Mouse (Mus musculus) MEL (cell line): ENCODE results near the gene Zmat3.

Source experiments
- EP300 ChIP-seq, 2 experiments: IDR thresholded peaks; 2 replicates each; pipeline ENCODE4 v1.6.1; 2011; ENCODE audit warnings: improper control_type of control experiment in 2 of 2, low read length in 2 of 2, low read depth in 1 of 2, mild to moderate bottlenecking in 1 of 2
- POLR2A ChIP-seq, 2 experiments: IDR thresholded peaks; 2 replicates each; pipeline ENCODE4 v1.6.1; 2011 to 2012; ENCODE audit warnings: low read length in 2 of 2, mild to moderate bottlenecking in 2 of 2, control low read depth in 1 of 2, improper control_type of control experiment in 1 of 2, low read depth in 1 of 2, moderate library complexity in 1 of 2; ENCODE audit not compliant: control insufficient read depth in 1 of 2, insufficient read depth in 1 of 2, poor library complexity in 1 of 2
- TAL1 ChIP-seq: IDR thresholded peaks from 2 replicates; pipeline ENCODE4 v1.6.1; 2012; ENCODE audit warnings: mild to moderate bottlenecking, inconsistent platforms, low read length, moderate library complexity, mixed read lengths
- TCF12 ChIP-seq: IDR thresholded peaks from 2 replicates; pipeline ENCODE4 v1.6.1; 2014; ENCODE audit warnings: low read depth, mild to moderate bottlenecking, inconsistent platforms, low read length, improper control_type of control experiment, moderate library complexity
- USF1 ChIP-seq: IDR thresholded peaks from 2 replicates; pipeline ENCODE4 v1.6.1; 2014; ENCODE audit warnings: low read depth, mild to moderate bottlenecking, inconsistent platforms, low read length, improper control_type of control experiment, moderate library complexity
- ZKSCAN1 ChIP-seq: IDR thresholded peaks from 2 replicates; pipeline ENCODE4 v1.6.1; 2012; ENCODE audit warnings: low read depth, mild to moderate bottlenecking, inconsistent platforms, low read length, improper control_type of control experiment, moderate library complexity

DNA sequence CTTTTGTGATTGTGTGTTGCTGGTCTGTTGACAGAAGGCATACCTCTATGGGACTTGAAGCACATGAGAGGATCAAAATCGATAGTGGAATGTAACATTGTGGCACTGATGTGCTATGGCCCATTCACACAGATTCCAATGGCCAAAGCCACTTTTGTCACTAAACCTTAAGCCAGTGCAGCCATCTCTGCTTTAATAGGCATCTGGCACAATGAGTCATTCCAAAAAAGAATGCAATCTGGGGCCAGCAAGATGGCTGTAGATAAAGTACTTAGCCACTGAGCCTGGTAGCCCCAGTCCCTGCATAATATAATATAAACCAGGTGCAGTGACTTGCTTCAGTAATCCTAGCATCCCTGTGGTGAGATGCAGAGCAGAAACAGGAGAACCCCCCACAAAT, 1.7 kb upstream of the Zmat3 start:
- TF ChIP-seq TCF12 (no peak), EP300 (IDR thresholded peaks at IDR 0.05; ENCODE audit: low read depth in 1 of 2, low read length in 2 of 2) (no peak), TAL1 (no peak), USF1 (no peak), POLR2A (IDR thresholded peaks at IDR 0.05; ENCODE audit: control insufficient read depth in 1 of 2, insufficient read depth in 1 of 2, low read depth in 1 of 2, low read length in 2 of 2, poor library complexity in 1 of 2) (no peak), ZKSCAN1 (no peak)
